Mouse (Mus musculus) lung, embryonic 14.5 days (tissue): ENCODE measurements at regions not wholly inside any gene's neighbourhood (a gene's known extent, or its start where the extent isn't known, plus 50 kb on each side); places are given as distances from the start of the nearest gene placed in this dataset.
A peak's percentile ranks its signal among the peaks of the same experiment; 100 is the strongest.
"Not testable (repeated sequence)": the region's sequence is repeated elsewhere in the genome, so short reads cannot be mapped to it uniquely, and the experiment has no call there.

Source experiments
- ATAC-seq: fragments of 200-750 bp; cut with Nextera tagmentation; 2 replicates; pipeline ENCODE4 v1.8.0; 2017; ENCODE audit warnings: mild to moderate bottlenecking, moderate TSS enrichment, moderate library complexity; ENCODE audit not compliant: insufficient read depth
- DNase-seq: peaks from one replicate; pipeline ENCODE4 v3.0.0-alpha.2; 2015
- H3K27ac ChIP-seq: fragments of 300-500 bp; sonication (generic); 2 replicates; pipeline ENCODE4 v1.5.1; 2014; ENCODE audit warnings: low read depth, mild to moderate bottlenecking, moderate library complexity
- H3K27me3 ChIP-seq: fragments of 300-500 bp; sonication (generic); 2 replicates; pipeline ENCODE4 v1.6.1; 2014; ENCODE audit warnings: low read length, control low read depth; ENCODE audit not compliant: insufficient read depth
- H3K36me3 ChIP-seq: fragments of 300-500 bp; sonication (generic); 2 replicates; pipeline ENCODE4 v1.6.1; 2014; ENCODE audit warnings: control low read depth; ENCODE audit not compliant: insufficient read depth
- H3K4me1 ChIP-seq: fragments of 300-500 bp; sonication (generic); 2 replicates; pipeline ENCODE4 v1.6.1; 2014; ENCODE audit warnings: antibody characterized with exemption, control low read depth; ENCODE audit not compliant: insufficient read depth
- H3K4me2 ChIP-seq: fragments of 300-500 bp; sonication (generic); 2 replicates; pipeline ENCODE4 v1.6.1; 2014; ENCODE audit warnings: mild to moderate bottlenecking
- H3K4me3 ChIP-seq: fragments of 300-500 bp; sonication (generic); 2 replicates; pipeline ENCODE4 v1.5.1; 2014; ENCODE audit warnings: low read depth, low read length
- H3K9ac ChIP-seq: fragments of 300-500 bp; sonication (generic); 2 replicates; pipeline ENCODE4 v1.6.1; 2014
- H3K9me3 ChIP-seq: fragments of 300-500 bp; sonication (generic); 2 replicates; pipeline ENCODE4 v1.6.1; 2016; ENCODE audit warnings: low read depth, low read length, control low read depth
- CTCF ChIP-seq: IDR thresholded peaks from 2 replicates; pipeline ENCODE4 v1.5.1; 2016; ENCODE audit warnings: antibody characterized with exemption, low read depth
- WGBS: fragments of 180-500 bp; shearing (Covaris S2); extraction: QIAGEN DNeasy Blood & Tissue Kit; methylation state at CpG from one replicate; pipeline ENCODE4 v1.1.7; 2014; 5-methylcytosine and 5-hydroxymethylcytosine counted together

DNA sequence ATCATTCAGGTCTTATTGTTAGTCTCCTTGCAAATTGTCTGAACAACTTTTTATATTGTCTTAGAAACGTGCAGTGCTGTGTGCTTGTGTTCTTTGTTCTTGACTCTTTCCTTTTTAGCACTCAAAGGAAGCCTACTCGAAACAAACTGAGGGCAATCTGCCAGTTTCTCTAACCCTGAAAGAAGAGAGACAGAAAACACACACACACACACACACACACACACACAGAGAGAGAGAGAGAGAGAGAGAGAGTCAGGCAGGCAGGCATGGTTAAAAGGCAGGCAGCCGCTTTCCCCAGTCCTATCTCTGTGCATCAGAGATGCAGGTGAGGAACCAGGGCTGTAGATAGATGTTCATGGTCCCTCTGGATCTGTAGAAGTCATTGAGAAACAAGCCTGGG lies 304.0 kb upstream of the 3110018I06Rik start:
- H3K4me3 ChIP-seq = no peak overlapping the region
- DNase-seq = peak; percentile 51
- no peak overlapping the region for H3K27ac ChIP-seq
- no peak for TF ChIP-seq CTCF
- WGBS = 47% methylated on average over 3 of the region's 3 CpGs
- H3K36me3 ChIP-seq = no peaks in the 10 kb centered on the region
- H3K4me1 ChIP-seq = no peaks in the 10 kb centered on the region
- no peak for ATAC-seq
- H3K4me2 ChIP-seq = no peak overlapping the region
- H3K9me3 ChIP-seq = no peaks in the 10 kb centered on the region
- no peak overlapping the region for H3K9ac ChIP-seq
- H3K27me3 ChIP-seq = no peaks in the 10 kb centered on the region

DNA sequence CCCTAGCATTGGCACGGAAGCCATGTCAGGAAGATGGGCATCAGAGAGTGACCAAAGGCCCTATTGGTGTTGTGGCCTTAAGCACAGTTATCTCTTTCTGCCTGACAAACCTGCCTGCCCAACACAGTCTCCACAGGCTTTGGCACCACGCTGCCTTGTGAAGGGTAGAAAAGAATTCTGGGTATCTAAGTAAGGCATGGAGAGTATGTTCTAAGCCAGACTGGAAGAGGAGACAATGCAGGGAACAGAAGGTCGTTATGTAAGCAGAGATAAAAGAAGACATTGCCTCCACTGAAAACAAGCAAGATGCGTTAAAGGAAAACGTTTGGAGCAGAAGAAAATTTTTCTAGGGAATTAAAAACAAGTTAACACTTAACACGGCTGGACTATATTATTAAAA lies 302.1 kb upstream of the 3110018I06Rik start:
- Histone ChIP-seq H3K4me1 (no peaks in the 10 kb centered on the region), H3K4me3 (no peak overlapping the region), H3K9me3 (no peaks in the 10 kb centered on the region), H3K27ac (no peak overlapping the region), H3K4me2 (no peak overlapping the region), H3K9ac (no peak overlapping the region), H3K36me3 (no peaks in the 10 kb centered on the region), H3K27me3 (no peaks in the 10 kb centered on the region)
- ATAC-seq (no peak), DNase-seq (no peak)
- no peak for TF ChIP-seq CTCF
- whole genome bisulfite sequencing = 78% methylated on average over 6 of the region's 6 CpGs

DNA sequence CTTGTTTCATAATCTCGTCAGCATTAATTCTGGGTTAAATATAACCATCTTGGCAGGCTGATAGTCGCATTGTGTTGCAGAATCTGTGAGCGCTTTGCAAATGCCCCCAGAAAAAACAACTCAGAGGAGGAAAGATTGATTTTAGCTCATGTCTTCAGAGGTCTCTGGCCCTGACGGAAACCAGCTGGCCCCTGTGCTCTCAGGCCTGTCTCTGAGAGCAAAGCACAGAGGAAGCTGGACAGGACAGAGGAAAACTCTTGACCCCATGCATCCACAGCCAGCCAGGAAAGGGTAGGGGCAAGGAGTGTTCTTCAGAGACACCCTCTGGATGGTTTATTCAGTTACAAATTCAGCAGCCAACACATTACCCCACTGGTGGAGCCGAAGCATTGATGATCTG lies 300.4 kb upstream of the 3110018I06Rik start:
- Histone ChIP-seq H3K9ac (no peak overlapping the region), H3K4me3 (no peak overlapping the region), H3K27me3 (no peaks in the 10 kb centered on the region), H3K27ac (no peak overlapping the region), H3K9me3 (no peaks in the 10 kb centered on the region), H3K4me2 (no peak overlapping the region), H3K36me3 (no peaks in the 10 kb centered on the region), H3K4me1 (no peaks in the 10 kb centered on the region)
- WGBS = 41% methylated on average over 5 of the region's 5 CpGs
- DNase-seq (peak; percentile 50), ATAC-seq (no peak)
- TF ChIP-seq CTCF = no peak

DNA sequence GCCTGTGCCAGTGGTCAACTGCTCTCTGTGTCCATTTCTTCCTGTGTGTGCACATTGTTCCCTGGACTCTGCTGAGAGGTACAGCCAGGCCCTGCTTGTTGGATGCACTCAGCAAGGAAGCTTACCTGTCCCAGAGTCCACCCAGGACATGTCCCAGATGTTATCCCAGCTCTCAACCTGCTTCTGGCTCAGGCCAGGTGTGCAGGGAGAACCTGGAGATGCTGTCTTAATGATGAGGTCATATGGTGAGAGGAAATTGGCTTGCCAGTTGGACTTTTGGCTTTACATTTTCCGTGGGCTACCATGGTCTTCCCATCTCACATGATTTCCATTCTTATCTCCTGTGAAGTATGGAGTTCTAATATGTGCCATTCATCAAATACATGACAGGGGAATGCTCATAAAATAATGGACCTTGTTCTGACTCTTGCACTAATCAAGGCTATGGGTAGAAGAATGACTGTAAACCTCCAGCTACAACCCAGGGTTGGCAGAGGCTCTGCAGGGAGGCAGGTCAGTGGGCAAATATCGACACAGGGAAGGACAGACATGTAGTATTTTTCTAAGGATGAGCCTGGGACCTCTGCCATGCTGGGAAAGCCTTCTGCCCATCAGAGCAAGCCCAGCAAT lies 289.9 kb upstream of the 3110018I06Rik start:
- Histone ChIP-seq H3K9me3 (no peaks in the 10 kb centered on the region), H3K9ac (no peak overlapping the region), H3K27me3 (no peaks in the 10 kb centered on the region), H3K4me3 (no peak overlapping the region), H3K36me3 (no peaks in the 10 kb centered on the region), H3K27ac (no peak overlapping the region), H3K4me1 (no peaks in the 10 kb centered on the region), H3K4me2 (no peak overlapping the region)
- TF ChIP-seq CTCF = no peak
- DNase-seq (no peak), ATAC-seq (no peak)
- 71% methylated on average over 2 of the region's 2 CpGs for WGBS

DNA sequence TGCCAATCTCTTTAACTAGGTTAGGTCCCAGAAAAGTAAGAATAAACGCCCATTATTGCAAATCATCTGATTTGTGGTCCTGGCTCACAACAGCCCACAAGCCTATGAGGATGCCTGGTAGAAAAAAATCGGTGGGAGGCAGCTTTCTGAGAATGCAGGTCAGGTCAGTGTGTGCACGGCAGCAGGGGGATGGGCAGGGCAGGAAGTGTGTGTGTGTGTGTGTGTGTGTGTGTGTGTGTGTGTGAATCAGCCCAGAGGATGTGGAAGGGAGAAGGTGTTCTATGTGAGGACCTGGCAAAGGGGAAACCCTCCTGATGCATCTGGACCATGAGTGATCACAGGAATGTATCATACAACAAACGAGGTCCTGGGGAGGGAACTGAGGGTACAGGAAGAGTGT lies 287.5 kb upstream of the 3110018I06Rik start:
- ATAC-seq (no peak), DNase-seq (no peak)
- H3K27me3 ChIP-seq = no peaks in the 10 kb centered on the region
- no peak overlapping the region for H3K27ac ChIP-seq
- H3K36me3 ChIP-seq = no peaks in the 10 kb centered on the region
- WGBS = 45% methylated on average over 4 of the region's 4 CpGs
- no peak overlapping the region for H3K4me2 ChIP-seq
- no peaks in the 10 kb centered on the region for H3K9me3 ChIP-seq
- no peaks in the 10 kb centered on the region for H3K4me1 ChIP-seq
- TF ChIP-seq CTCF = no peak
- no peak overlapping the region for H3K9ac ChIP-seq
- H3K4me3 ChIP-seq = no peak overlapping the region

DNA sequence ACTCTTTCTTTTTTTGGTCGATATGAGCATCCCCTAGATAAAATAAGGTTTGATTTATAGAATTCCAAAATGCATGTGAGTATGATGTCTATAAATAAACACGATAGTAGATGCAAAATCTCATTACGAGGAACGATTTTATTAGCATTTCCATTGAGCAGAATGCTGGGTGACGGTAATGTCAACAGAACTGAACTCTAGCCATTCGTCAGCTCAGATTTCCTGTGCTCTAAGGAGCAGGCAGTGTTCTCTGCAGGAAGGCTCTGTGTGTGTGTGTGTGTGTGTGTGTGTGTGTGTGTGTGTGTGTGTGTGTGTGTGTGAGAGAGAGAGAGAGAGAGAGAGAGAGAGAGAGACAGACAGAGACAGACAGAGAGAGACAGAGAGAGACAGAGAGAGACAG lies 279.6 kb upstream of the 3110018I06Rik start:
- H3K9ac ChIP-seq, H3K27ac ChIP-seq, H3K4me3 ChIP-seq, H3K9me3 ChIP-seq, DNase-seq, H3K4me1 ChIP-seq, H3K27me3 ChIP-seq, H3K36me3 ChIP-seq, H3K4me2 ChIP-seq, ATAC-seq: not testable (repeated sequence)
- WGBS = 30% methylated on average over 6 of the region's 6 CpGs

DNA sequence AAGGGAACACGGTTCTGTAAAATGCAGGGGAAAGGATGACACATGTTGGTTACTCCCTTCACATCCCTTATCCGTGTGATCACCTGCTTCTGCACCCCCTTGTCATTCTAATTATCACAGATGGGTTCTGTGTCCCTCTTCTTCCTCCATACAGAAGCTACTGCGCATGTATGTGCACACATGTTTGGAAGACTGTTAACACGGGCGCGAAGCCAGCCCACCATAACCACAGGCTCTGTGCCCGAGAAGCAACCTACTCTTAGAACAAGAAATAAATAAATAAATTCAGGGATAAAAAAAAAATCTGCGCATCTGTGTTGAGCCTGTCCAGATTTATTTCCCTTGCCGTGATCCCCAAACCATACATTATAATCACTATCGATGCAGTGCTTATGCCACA lies 275.6 kb upstream of the 3110018I06Rik start:
- TF ChIP-seq CTCF = no peak
- Histone ChIP-seq H3K27me3 (no peaks in the 10 kb centered on the region), H3K9ac (no peak overlapping the region), H3K4me1 (no peaks in the 10 kb centered on the region), H3K4me2 (no peak overlapping the region), H3K9me3 (no peaks in the 10 kb centered on the region), H3K36me3 (no peaks in the 10 kb centered on the region), H3K4me3 (no peak overlapping the region), H3K27ac (no peak overlapping the region)
- no peak for DNase-seq
- ATAC-seq = no peak
- WGBS = 88% methylated on average over 10 of the region's 10 CpGs

DNA sequence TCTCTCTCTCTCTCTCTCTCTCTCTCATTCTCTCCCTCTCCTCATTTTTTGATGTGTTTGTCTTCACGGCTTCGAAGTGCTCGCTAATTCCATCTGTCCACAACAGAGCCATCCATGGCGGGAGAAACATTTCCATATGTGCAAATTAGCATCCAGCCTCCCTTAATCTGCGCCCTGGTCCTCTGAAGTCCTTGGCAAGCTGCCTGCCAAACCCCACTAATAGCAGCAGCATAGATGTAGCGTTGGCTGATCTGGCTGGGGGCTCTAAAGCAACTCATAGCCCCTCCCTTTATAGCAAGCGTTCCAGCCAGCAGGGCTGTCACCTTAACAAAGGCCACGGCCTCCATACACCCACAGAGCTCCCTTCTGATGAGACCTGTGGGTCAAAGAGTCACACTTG lies 272.3 kb upstream of the 3110018I06Rik start:
- H3K4me1 ChIP-seq = no peaks in the 10 kb centered on the region
- H3K27me3 ChIP-seq = no peaks in the 10 kb centered on the region
- ATAC-seq (no peak), DNase-seq (no peak)
- H3K36me3 ChIP-seq = no peaks in the 10 kb centered on the region
- no peak overlapping the region for H3K4me3 ChIP-seq
- no peak overlapping the region for H3K4me2 ChIP-seq
- H3K9ac ChIP-seq = no peak overlapping the region
- TF ChIP-seq CTCF = no peak
- 50% methylated on average over 8 of the region's 8 CpGs for WGBS
- H3K27ac ChIP-seq = no peak overlapping the region
- H3K9me3 ChIP-seq = no peaks in the 10 kb centered on the region
